Mouse (Mus musculus) liver, embryonic 11.5 days (tissue): ENCODE data around the gene Mia. TPM values are rescaled to one million over a fixed set of nuclear protein-coding genes. Genes with fewer than 3 reads are reported as not detected.

ENCODE experiments used
- ATAC-seq: fragments of 200-750 bp; cut with Nextera tagmentation; replicated peaks from 2 replicates; pipeline ENCODE4 v1.8.0; 2017; ENCODE audit warnings: moderate number of reproducible peaks, mild to moderate bottlenecking, moderate TSS enrichment, moderate library complexity; ENCODE audit not compliant: low FRiP score
- DNase-seq: peaks from one replicate; pipeline ENCODE4 v3.0.0-alpha.2; 2017; ENCODE audit warnings: low spot score
- H3K27ac ChIP-seq: fragments of 300-500 bp; sonication (generic); 2 replicates; pipeline ENCODE4 v1.5.1; 2014; ENCODE audit warnings: mild to moderate bottlenecking, low read depth, low read length, control low read depth
- H3K27me3 ChIP-seq: fragments of 300-500 bp; sonication (generic); replicated peaks from 2 replicates; pipeline ENCODE4 v1.6.1; 2014; ENCODE audit warnings: low read length, mixed read lengths; ENCODE audit not compliant: control insufficient read depth, insufficient read depth
- H3K36me3 ChIP-seq: fragments of 300-500 bp; sonication (generic); 2 replicates; pipeline ENCODE4 v1.6.1; 2014; ENCODE audit warnings: mild to moderate bottlenecking, low read length, moderate library complexity, mixed read lengths; ENCODE audit not compliant: control insufficient read depth, insufficient read depth
- H3K4me1 ChIP-seq: fragments of 300-500 bp; sonication (generic); replicated peaks from 2 replicates; pipeline ENCODE4 v1.6.1; 2014; ENCODE audit warnings: low read length, mixed read lengths; ENCODE audit not compliant: control insufficient read depth, insufficient read depth
- H3K4me2 ChIP-seq: fragments of 300-500 bp; sonication (generic); 2 replicates; pipeline ENCODE4 v1.6.1; 2014; ENCODE audit warnings: mild to moderate bottlenecking, control low read depth, moderate library complexity
- H3K4me3 ChIP-seq: fragments of 300-500 bp; sonication (generic); 2 replicates; pipeline ENCODE4 v1.5.1; 2014; ENCODE audit warnings: low read depth, low read length, control low read depth
- H3K9ac ChIP-seq: fragments of 300-500 bp; sonication (generic); 2 replicates; pipeline ENCODE4 v1.6.1; 2014; ENCODE audit warnings: low read depth, low read length, control low read depth
- H3K9me3 ChIP-seq: fragments of 300-500 bp; sonication (generic); 2 replicates; pipeline ENCODE4 v1.6.1; 2016; ENCODE audit warnings: low read length, inconsistent platforms, mixed read lengths; ENCODE audit not compliant: control insufficient read depth
- WGBS: fragments of 180-500 bp; shearing (Covaris S2); extraction: QIAGEN DNeasy Blood & Tissue Kit; methylation state at CpG from one replicate; pipeline ENCODE4 v1.1.7; 2014; 5-methylcytosine and 5-hydroxymethylcytosine counted together
- polyA plus RNA-seq: library from polyadenylated mRNA; unstranded; fragments of >200 nt; fragmentation: Nextera tagmentation; extraction: Ambion mirVana; gene quantifications from 2 replicates; pipeline ENCODE4 v1.2.1, GENCODE M21; 2014

The Mia gene
- 0.73 and 1.3 TPM in 2 replicates for polyA plus RNA-seq

DNA sequence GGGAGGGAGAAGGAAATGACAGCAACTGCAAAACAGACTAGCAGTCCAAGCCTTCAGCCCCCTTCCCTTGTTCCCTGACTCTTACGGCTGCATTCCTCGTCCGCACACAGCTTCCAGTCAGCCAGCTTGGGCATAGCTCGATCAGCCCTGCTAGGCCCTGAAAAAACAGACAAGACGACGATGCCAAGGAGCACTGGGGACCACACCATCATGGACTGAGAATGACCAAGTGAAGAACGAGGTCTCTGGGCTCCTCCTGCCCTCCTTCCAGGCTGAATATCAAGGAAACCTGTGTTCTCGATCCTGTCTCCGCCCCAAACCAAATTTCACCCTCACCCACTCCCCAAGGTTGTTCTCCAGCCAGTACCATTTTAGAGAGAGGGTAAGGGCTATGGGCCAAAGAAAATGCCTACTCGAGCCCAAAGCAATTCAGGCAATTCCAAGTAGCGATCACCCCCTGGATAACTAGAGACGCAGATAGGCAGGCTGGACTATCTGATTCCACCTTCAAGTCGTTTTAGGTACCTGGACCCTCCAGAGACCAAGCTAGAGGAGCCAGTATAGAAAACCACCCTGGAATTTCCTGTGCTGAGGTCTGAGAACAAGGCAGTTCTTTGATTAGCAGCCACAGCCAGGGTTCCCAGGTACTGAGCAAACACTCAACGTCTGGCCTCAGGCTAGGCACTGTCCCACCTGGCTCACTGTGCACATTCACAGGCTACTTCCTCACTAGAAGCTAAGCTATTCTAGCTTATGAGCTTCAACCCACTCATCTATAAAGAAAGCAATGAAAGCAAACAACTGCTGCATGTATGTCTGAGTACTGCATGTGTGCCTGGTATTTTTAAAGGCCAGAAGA, at the start of gene Mia, which contains the start of gene Gm21983:
Gene Mia, minus strand, starts transcription at position 321 of the 859 bp plus-strand sequence.
Gene Gm21983, minus strand, starts transcription at position 250 of the 859 bp plus-strand sequence.
- Histone ChIP-seq H3K4me1 (peaks cover 8% of the 10 kb centered on the region), H3K4me3 (no peak within 1 kb of the TSS), H3K4me2 (no peak within 1 kb of the TSS), H3K27ac (peak within 1 kb of the TSS; percentile 67; the same call in 1 of the 2 replicates), H3K36me3 (peaks cover 17% of the 10 kb centered on the region), H3K9ac (no peak within 1 kb of the TSS), H3K27me3 (no peaks in the 10 kb centered on the region), H3K9me3 (no peaks in the 10 kb centered on the region)
- no peak for DNase-seq
- WGBS, result 69% methylated on average over 14 of the region's 14 CpGs
- ATAC-seq, result no peak

DNA sequence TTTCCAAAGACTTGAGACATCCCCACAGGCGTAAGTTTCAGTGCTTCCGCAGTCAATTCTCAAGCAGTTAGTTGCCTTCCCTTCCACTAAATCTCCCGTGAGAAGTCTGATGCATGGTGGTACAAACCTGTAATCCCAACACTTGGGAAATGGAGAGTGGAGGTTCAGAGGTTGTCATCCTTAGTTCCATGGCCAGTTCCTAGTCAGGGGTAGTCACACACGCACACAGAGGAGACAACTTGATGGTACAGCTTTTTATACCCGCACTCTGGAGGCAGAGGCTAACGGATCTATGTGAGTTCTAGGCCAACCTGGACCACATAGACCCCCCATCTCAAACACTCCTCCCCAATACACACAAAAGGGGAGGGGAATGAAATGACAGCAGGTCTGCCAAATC, 47.9 kb upstream of the Mia start:
- peaks cover 38% of the 10 kb centered on the region for H3K4me1 ChIP-seq
- H3K4me3 ChIP-seq, result peak overlapping the region; percentile 86
- no peak for DNase-seq
- peak overlapping the region; percentile 81 for H3K9ac ChIP-seq
- no peaks in the 10 kb centered on the region for H3K27me3 ChIP-seq
- ATAC-seq, result no peak
- H3K36me3 ChIP-seq, result no peaks in the 10 kb centered on the region
- H3K27ac ChIP-seq, result peak overlapping the region; percentile 66
- H3K9me3 ChIP-seq, result no peaks in the 10 kb centered on the region
- 20% methylated on average over 6 of the region's 6 CpGs for WGBS
- H3K4me2 ChIP-seq, result peak overlapping the region; percentile 87

DNA sequence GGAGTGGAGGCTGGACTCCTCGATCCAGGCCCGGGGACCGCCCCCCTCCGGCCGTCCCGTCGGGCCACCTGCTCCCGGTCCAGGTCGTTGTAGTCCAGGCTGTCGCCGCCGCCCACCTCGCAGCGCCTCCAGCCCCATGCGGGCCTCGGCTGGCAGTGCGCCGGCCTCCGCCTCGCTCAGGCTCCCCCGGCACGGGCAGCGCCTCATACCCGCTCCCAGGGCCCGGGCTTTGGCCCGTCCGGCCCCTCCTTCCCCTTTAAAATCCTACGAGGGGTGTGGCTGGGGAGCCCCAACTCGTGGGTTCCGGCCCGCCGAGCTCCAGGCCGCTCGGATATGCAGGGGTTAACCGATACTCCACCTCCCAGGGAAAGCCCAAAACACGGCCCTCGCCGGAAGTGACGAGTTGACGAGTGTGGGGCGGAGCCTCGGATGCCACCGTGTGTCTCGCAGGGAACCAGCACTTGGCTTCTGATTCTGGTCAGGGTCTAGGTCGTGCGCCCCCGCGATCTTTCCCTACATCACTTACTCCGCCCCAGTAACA, 47.4 kb upstream of the Mia start, which contains the start of gene Itpkc:
Gene Itpkc, minus strand, starts transcription at position 381 of the 541 bp plus-strand sequence.
- H3K4me2 ChIP-seq, result peak within 1 kb of the TSS; percentile 87
- H3K27me3 ChIP-seq, result no peaks in the 10 kb centered on the region
- H3K9ac ChIP-seq, result peak within 1 kb of the TSS; percentile 81
- DNase-seq (peak; percentile 93), ATAC-seq (peak; percentile 82)
- peak within 1 kb of the TSS; percentile 86 for H3K4me3 ChIP-seq
- WGBS, result under 1% methylated on average over 49 of the region's 49 CpGs
- H3K36me3 ChIP-seq, result no peaks in the 10 kb centered on the region
- peaks cover 38% of the 10 kb centered on the region for H3K4me1 ChIP-seq
- peak within 1 kb of the TSS; percentile 66 for H3K27ac ChIP-seq
- no peaks in the 10 kb centered on the region for H3K9me3 ChIP-seq

DNA sequence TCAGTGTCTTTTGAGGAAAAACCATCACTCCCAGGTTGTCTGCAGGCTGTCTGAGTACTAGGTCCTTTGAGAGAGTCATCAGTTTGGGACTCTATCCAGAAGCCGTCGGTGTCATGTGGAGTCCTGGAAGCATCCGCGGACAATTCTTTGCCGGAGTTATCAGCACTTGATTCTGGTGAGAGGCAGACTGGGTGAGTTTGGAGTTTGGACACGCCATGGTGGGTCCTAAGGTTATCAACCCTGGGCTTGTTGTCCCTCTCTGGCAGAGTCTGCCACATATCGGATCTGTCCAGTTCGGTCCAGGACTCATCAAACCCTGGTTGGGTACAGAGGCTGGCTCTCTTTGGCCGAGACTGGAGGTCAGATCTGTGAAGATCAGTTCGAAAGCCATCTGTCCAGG, 46.7 kb upstream of the Mia start:
- 6% methylated on average over 10 of the region's 10 CpGs for WGBS
- ATAC-seq, result no peak
- H3K4me3 ChIP-seq, result peak overlapping the region; percentile 86
- peaks cover 44% of the 10 kb centered on the region for H3K4me1 ChIP-seq
- peak overlapping the region; percentile 87 for H3K4me2 ChIP-seq
- no peak overlapping the region for H3K27ac ChIP-seq
- peak overlapping the region; percentile 81 for H3K9ac ChIP-seq
- no peaks in the 10 kb centered on the region for H3K9me3 ChIP-seq
- DNase-seq, result no peak
- no peaks in the 10 kb centered on the region for H3K27me3 ChIP-seq
- no peaks in the 10 kb centered on the region for H3K36me3 ChIP-seq

DNA sequence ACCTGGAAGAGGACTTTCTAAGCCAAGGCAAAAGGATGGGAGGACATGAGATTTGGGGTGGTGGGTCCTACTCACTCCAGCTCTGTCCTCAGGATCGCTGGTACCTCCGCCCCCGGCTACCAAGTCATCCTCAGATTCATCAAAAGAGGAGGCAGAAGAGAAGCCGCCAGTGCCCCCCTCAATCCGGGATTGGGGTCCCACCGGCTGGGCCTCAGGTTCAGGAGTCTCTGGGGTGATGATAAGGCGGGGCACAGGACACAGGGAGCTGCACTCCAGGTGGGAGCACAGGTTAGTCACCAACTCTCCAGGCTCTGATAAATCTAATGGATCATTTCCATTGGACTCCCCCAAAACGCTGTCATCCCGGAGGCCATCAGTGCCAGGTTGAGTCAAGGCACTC, 46.3 kb upstream of the Mia start:
- H3K4me2 ChIP-seq, result peak overlapping the region; percentile 87
- no peaks in the 10 kb centered on the region for H3K9me3 ChIP-seq
- no peaks in the 10 kb centered on the region for H3K27me3 ChIP-seq
- H3K4me1 ChIP-seq, result peaks cover 48% of the 10 kb centered on the region
- DNase-seq (no peak), ATAC-seq (no peak)
- peak overlapping the region; percentile 86 for H3K4me3 ChIP-seq
- 41% methylated on average over 9 of the region's 9 CpGs for WGBS
- no peak overlapping the region for H3K27ac ChIP-seq
- peak overlapping the region; percentile 81 for H3K9ac ChIP-seq
- no peaks in the 10 kb centered on the region for H3K36me3 ChIP-seq

DNA sequence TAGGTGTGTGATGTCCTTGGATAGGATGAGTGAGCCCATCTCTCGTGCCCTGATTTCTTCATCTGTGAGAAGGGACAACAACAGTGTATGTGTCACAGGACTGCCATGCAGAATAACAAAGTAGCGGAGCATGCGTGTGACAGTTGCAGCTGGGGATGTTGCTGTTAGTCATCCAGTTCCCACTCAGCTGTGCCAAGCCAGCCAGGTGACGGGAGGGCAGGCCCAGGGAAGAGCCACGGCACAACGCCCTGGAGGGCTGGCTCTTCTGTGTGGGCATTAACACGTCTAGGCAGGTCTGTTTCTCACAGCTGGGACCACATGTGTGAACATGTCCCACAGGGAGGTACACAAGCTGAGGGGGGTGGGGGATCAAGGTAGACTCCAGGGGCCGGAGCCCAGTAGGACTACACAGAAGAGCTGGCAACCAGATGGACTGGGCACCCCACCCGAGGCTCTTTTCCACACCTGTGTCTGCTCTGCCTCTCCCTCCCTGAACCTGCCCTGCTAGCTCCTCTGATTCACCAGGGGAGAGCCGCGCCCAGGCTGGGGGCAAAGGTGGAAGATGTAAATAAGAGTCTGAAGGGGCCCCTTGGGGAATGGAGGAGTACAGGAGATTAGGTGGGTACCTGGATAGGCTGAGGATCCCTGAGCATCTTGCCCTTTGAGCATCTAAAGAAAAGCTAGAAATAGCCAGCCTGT, 44.1 kb upstream of the Mia start:
- WGBS, result 85% methylated on average over 11 of the region's 11 CpGs
- no peak overlapping the region for H3K9ac ChIP-seq
- H3K27me3 ChIP-seq, result no peaks in the 10 kb centered on the region
- H3K4me3 ChIP-seq, result 0 out of 2 replicates have a peak overlapping the region, but pooled peaks have one; percentile 10
- no peaks in the 10 kb centered on the region for H3K9me3 ChIP-seq
- H3K4me2 ChIP-seq, result peak overlapping the region; percentile 11; the same call in 1 of the 2 replicates
- no peaks in the 10 kb centered on the region for H3K36me3 ChIP-seq
- no peak for DNase-seq
- ATAC-seq, result no peak
- H3K4me1 ChIP-seq, result peaks cover 53% of the 10 kb centered on the region
- no peak overlapping the region for H3K27ac ChIP-seq

DNA sequence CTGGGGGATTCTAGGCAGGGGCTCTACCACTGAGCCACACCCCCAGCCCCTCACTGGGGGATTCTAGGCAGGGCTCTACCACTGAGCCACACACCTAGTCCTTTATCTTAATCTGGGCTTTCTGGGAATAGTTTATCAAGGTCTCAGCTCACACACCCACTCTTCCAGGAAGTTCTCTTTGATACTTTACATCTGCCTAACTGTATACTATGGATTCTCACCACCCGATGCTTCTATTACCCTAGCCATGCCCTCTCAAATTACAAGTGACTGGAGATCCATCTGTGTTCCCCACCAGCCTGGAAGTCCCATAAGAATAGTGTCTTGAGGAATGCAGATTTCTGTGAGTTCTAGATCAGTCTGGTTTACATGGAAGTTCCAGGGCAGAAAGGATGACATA, 41.6 kb upstream of the Mia start:
- 50% methylated on average over 1 of the region's 1 CpGs for WGBS
- Histone ChIP-seq H3K27ac (no peak overlapping the region), H3K27me3 (no peaks in the 10 kb centered on the region), H3K4me2 (no peak overlapping the region), H3K9ac (no peak overlapping the region), H3K4me3 (no peak overlapping the region), H3K9me3 (no peaks in the 10 kb centered on the region), H3K4me1 (peaks cover 49% of the 10 kb centered on the region), H3K36me3 (no peaks in the 10 kb centered on the region; the same call in 1 of the 2 replicates)
- peak; percentile 44; the same call in 1 of the 2 replicates for ATAC-seq
- no peak for DNase-seq

DNA sequence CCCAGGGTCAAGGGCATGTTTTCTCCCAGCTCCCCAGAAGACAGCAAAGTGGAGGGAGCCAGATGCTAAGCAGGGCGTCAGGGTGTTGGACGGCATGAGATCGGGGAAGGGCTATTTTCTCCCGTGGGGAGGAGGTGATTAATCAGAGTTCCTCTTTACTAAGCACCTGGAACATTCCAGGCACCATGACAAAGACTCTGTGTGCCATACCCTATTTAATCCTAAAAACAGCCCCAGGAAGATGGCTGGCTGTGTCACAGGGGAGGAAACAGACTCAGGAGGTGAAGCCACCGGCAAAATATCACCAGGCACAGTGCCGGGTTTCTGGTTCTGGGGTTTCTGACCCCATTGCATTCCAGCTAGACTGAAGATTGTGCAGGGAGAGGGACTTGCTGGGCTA, 41.0 kb upstream of the Mia start:
- no peak overlapping the region for H3K27ac ChIP-seq
- ATAC-seq (no peak), DNase-seq (no peak)
- H3K4me1 ChIP-seq, result peaks cover 43% of the 10 kb centered on the region
- 78% methylated on average over 6 of the region's 6 CpGs for WGBS
- no peak overlapping the region for H3K4me3 ChIP-seq
- H3K27me3 ChIP-seq, result no peaks in the 10 kb centered on the region
- H3K4me2 ChIP-seq, result no peak overlapping the region
- H3K9me3 ChIP-seq, result no peaks in the 10 kb centered on the region
- peaks cover under 1% of the 10 kb centered on the region; the same call in 1 of the 2 replicates for H3K36me3 ChIP-seq
- no peak overlapping the region for H3K9ac ChIP-seq
